Mouse (Mus musculus): ENCODE measurements around the gene Cd276. TPM values are rescaled to one million over a fixed set of nuclear protein-coding genes. Genes with fewer than 3 reads are reported as not detected.

Cd276 gene
- total RNA-seq, 2 experiments from 2014 or later = 8.5 to 13.5 TPM

- no peak for DNase-seq (ENCODE audit: low spot score)
Observed at GRCm38 (mm10) chr9:58554056-58554907, 955 bp downstream of the Cd276 start.

DNA sequence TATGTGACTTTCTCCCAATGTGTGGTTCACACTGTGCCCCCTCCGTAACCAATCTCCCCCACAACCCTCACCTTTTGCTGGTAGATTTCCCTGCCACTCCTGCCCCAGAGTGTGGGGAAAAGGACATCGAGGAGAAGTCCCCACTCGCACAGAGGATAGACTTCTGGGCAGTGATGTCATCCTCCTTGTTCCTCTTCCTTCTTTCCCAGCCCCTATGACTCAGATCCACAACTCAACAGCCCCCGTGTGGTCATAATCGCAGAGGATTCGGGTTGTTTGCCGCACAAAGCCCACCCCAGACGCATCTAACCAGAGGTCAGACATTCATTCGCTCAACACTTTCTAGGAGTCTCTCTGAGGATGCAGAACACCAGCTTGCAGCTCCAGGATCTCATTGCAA, 3.2 kb downstream of the Cd276 start:
- no peak for DNase-seq (ENCODE audit: low spot score)

- DNase-seq (ENCODE audit: low spot score) = no peak
Observed at GRCm38 (mm10) chr9:58550928-58551327, 4.3 kb downstream of the Cd276 start.

DNA sequence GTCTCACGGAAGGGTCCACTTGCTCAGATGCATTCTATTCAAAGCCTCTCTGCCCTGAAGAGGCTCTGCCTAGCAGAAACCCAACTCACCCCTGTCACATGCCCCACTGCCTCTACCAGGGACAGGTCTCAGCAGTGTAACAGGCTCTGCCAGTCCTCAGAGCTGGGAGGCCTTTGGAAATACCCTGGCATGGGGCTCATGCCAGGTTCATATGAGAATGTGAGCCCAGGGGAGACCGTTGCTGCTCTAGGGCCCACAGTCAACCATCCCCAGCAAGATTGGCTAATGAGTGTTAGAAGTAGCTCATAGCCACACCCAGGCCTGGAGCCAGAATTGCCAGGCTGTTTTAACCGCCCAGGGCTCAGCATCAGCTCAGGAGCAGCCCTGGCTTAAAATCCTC, 5.5 kb downstream of the Cd276 start:
- peak; percentile 55 for DNase-seq (ENCODE audit: low spot score)

- DNase-seq (ENCODE audit: low spot score) = no peak
Observed at GRCm38 (mm10) chr9:58548897-58549296, 6.3 kb downstream of the Cd276 start.

- peak; percentile 84 for DNase-seq (ENCODE audit: low spot score)
Observed at GRCm38 (mm10) chr9:58546630-58547360, 8.4 kb downstream of the Cd276 start.

DNA sequence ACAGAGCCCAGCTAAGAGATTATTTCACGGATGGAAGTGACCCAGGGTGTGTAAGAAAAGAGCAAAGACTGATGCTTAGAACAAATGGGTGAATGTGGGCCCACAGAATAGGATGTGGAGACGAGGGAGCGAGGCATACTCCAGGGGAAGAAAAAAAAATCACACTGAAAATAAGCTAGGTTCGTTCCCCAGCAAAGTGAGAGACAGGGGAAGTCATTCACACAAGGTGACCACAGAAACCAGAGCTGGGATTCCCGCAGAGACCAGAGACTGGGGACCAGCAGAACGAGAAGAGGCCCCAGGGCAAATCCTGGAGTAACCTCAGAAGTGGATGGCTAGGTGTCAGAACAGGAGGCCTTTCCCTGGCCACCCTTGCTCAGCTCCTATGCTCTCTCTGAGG, 9.8 kb downstream of the Cd276 start:
- DNase-seq (ENCODE audit: low spot score) = no peak

- peak; percentile 41 for DNase-seq (ENCODE audit: low spot score)
Observed at GRCm38 (mm10) chr9:58544879-58545324, 10.3 kb downstream of the Cd276 start.

GRCm38 (mm10) chr9:58541895-58542338, 13.3 kb downstream of the Cd276 start:
- DNase-seq (ENCODE audit: low spot score) = peak; percentile 80

DNA sequence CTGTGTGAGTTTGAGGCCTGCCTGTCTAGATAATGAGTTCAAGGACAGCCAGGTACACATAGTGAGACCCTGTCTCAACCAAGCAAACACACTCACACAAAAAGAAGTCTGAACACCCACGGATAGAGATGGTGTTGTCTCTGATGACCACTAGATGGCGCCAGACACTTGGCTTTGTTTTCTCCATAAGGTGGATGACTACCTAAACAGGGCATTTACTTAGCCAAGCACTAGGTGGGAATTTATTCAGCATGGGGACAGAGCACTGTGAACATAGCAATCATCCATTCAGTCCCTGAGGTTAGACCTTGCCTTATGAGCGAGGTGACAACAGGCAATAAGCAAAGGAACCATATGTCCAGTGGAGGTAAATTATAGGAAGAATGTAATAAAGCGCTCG, 15.4 kb downstream of the Cd276 start:
- DNase-seq (ENCODE audit: low spot score) = peak; percentile 62

GRCm38 (mm10) chr9:58537774-58538173, 17.5 kb downstream of the Cd276 start:
- no peak for DNase-seq (ENCODE audit: low spot score)

DNA sequence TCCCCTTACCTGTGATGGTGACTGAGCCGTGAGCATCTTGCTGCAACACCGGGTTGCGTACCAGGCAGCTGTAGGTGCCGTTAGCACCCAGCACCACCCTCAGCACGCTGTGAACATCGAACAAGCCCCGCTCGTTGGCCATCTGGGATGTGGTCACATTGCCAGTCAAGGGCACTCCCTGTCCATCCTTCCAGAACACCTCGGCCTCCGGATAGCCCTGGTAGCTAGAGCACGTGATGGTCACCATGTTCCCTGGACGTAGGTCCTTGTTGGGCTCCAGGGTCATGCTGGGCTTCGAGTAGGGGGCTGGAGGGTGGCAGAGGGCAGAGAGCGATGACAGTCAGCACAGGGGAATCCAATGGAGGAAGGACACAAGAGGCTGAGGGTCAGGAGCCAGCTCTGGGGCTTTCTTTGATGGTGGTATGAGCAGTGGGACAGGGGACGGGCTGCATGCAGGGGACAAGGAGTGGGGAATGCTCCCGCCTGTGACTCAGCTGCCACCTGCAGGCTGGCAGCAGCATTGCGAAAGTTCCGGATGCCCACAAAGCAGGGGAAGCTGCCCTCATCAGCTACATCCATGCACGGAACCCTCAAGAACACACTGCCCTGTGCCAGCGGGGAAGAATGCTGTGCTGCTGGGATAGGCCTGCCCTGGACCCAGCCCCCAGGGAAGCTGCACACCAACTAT, 19.6 kb downstream of the Cd276 start:
- no peak for DNase-seq (ENCODE audit: low spot score)

DNA sequence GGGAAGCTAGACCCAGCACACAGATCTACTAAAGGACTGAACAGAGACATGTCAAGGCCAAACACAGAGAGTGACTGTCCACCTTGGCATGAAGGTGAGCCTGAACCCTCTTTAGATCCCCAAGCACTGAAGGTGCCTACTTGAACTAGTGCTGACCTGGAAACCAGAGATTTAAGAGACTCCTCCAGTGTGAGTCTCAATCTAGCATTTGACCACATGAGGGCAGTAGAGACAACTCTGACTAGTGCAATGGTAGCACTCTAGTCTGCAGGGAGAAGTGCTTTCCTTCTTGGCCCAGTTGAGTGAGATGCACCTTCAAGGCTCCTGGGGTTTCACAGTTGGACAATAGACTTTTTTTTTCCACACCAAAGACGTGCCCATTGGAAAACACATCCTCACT, 20.5 kb downstream of the Cd276 start:
- DNase-seq (ENCODE audit: low spot score) = peak; percentile 76

DNA sequence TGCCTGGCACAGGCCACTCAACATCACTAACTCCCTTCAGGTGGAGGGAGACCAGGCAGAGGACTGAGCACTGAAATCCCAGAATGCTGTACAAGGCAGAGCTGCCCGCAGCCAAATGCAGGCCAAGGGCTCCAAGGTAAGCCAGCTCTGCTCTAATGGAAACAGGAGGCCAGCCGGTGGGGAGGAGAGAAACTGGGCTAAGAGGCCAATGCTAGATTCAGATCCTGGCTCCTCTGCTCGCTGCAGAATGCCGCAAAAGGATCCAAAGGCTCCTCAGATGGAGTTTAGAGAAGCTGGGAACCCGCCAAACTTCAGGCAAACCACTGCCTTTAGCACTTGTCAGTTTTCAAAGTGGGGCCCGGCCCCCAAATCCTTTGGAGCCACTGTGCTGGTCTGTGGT, 21.9 kb downstream of the Cd276 start:
- no peak for DNase-seq (ENCODE audit: low spot score)

GRCm38 (mm10) chr9:58532236-58532635, 23.0 kb downstream of the Cd276 start:
- no peak for DNase-seq (ENCODE audit: low spot score)

- DNase-seq (ENCODE audit: low spot score) = no peak
Observed at GRCm38 (mm10) chr9:58530407-58530806, 24.8 kb downstream of the Cd276 start.

- no peak for DNase-seq (ENCODE audit: low spot score)
Observed at GRCm38 (mm10) chr9:58527841-58528240, 27.4 kb downstream of the Cd276 start.

GRCm38 (mm10) chr9:58525108-58525507, 30.1 kb downstream of the Cd276 start:
- DNase-seq (ENCODE audit: low spot score) = no peak

GRCm38 (mm10) chr9:58521883-58522423, 33.3 kb downstream of the Cd276 start:
- peak; percentile 23 for DNase-seq (ENCODE audit: low spot score)

GRCm38 (mm10) chr9:58520816-58521581, 34.2 kb downstream of the Cd276 start:
- peak; percentile 26 for DNase-seq (ENCODE audit: low spot score)

GRCm38 (mm10) chr9:58519953-58520352, 35.3 kb downstream of the Cd276 start:
- no peak for DNase-seq (ENCODE audit: low spot score)

Data from gastrocnemius, adult 18-20 months (tissue).